ENCODE assay signal across 26 mouse cellular contexts in the genomic region with DNA sequence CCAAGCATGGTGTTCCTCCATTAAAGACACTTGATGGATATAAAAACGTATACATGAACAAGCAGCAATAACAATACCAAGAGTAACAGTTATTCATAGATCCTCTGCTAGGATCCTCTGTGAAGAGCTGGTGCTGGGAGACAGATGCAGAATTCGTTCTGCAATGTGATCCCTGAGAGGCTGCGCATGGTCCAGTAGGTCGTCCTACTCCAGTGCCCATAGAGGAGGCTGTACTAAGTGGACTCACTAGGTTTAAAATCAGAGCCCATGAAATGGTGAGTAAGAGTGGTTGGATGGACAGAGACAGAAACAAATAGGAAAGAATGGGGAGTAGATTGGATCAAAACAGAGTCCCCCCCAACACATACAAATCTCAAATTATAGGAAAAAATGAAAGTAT. TPM values are rescaled to one million over a fixed set of nuclear protein-coding genes. Genes with fewer than 3 reads are reported as not detected.
"Had no signal": no experiment of that assay in that cellular context is flagged by ENCODE, and none has a peak within 500 bp of the region (broad histone marks: within the 10 kb centered on the region; RNA-seq: fewer than 3 reads in every experiment).

No protein-coding gene starts in this region.

- ATAC-seq: forebrain, postnatal 0 days; hindbrain, postnatal 0 days; intestine, embryonic 16.5 days; liver, embryonic 12.5 days had no signal

- H3K36me3 ChIP-seq: heart, embryonic 13.5 days; heart, embryonic 15.5 days; hindbrain, embryonic 13.5 days; hindbrain, embryonic 15.5 days; limb, embryonic 13.5 days; limb, embryonic 15.5 days; liver, embryonic 12.5 days had no signal

- H3K4me3 ChIP-seq: heart, adult 2 months; heart, embryonic 13.5 days; heart, embryonic 15.5 days; hindbrain, embryonic 13.5 days; hindbrain, embryonic 15.5 days; limb, embryonic 13.5 days; limb, embryonic 15.5 days; liver, embryonic 12.5 days had no signal

- H3K9ac ChIP-seq: forebrain, postnatal 0 days; heart, embryonic 13.5 days; heart, embryonic 15.5 days; hindbrain, embryonic 13.5 days; hindbrain, embryonic 15.5 days; limb, embryonic 13.5 days; limb, embryonic 15.5 days; liver, embryonic 12.5 days; liver, embryonic 14.5 days had no signal

- H3K27me3 ChIP-seq: heart, embryonic 13.5 days; heart, embryonic 15.5 days; hindbrain, embryonic 13.5 days; hindbrain, embryonic 15.5 days; limb, embryonic 13.5 days; limb, embryonic 15.5 days; liver, embryonic 12.5 days had no signal

- H3K4me2 ChIP-seq: heart, embryonic 11.5 days; heart, embryonic 13.5 days; heart, embryonic 15.5 days; hindbrain, embryonic 13.5 days; hindbrain, embryonic 15.5 days; limb, embryonic 13.5 days; limb, embryonic 15.5 days; liver, embryonic 12.5 days had no signal

- H3K9me3 ChIP-seq: heart, embryonic 13.5 days; heart, embryonic 15.5 days; hindbrain, embryonic 13.5 days; hindbrain, embryonic 15.5 days; limb, embryonic 13.5 days; limb, embryonic 15.5 days; liver, embryonic 12.5 days had no signal

- H3K4me1 ChIP-seq: heart, embryonic 13.5 days; heart, embryonic 15.5 days; hindbrain, embryonic 13.5 days; hindbrain, embryonic 15.5 days; limb, embryonic 13.5 days; limb, embryonic 15.5 days; liver, embryonic 12.5 days had no signal

- H3K27ac ChIP-seq: heart, adult 2 months; heart, embryonic 13.5 days; heart, embryonic 15.5 days; hindbrain, embryonic 13.5 days; hindbrain, embryonic 15.5 days; hindbrain, postnatal 0 days; limb, embryonic 13.5 days; limb, embryonic 15.5 days; liver, embryonic 12.5 days; liver, embryonic 14.5 days had no signal

- DNase-seq: forebrain, postnatal 0 days; gastrocnemius, postnatal 14 days; gastrocnemius, postnatal 36 days; heart, adult 11 months; heart, adult 2 months; heart, postnatal 14 days; heart, postnatal 36 days; kidney, postnatal 14 days; layer of hippocampus, adult 9-11 months; layer of hippocampus, postnatal 36 days; left cerebral cortex, postnatal 4 days; lung, adult 18-20 months had no signal

RNA-seq across cellular contexts. Expression of a gene that starts 35.4 kb away (rescaled TPM):
- polyA plus RNA-seq: heart, adult 2 months; large intestine, adult 2 months; liver, adult 2 months; liver, embryonic 16.5 days had no signal
